Mouse (Mus musculus): ENCODE data around the gene Gm20604.

The Gm20604 gene

GRCm38 (mm10) chr12:102743036-102743588 lies 15.4 kb downstream of the Gm20604 start:
- DNase-seq (ENCODE audit: low spot score): no peak

- DNase-seq (ENCODE audit: low spot score): no peak
Measured at GRCm38 (mm10) chr12:102742056-102742455, 16.4 kb downstream of the Gm20604 start.

GRCm38 (mm10) chr12:102740285-102740684 lies 18.2 kb downstream of the Gm20604 start:
- DNase-seq (ENCODE audit: low spot score): no peak

- DNase-seq (ENCODE audit: low spot score): no peak
Measured at GRCm38 (mm10) chr12:102739096-102739495, 19.4 kb downstream of the Gm20604 start.

GRCm38 (mm10) chr12:102733381-102733780 lies 25.1 kb downstream of the Gm20604 start:
- no peak for DNase-seq (ENCODE audit: low spot score)

GRCm38 (mm10) chr12:102730798-102731619 lies 27.5 kb downstream of the Gm20604 start:
- DNase-seq (ENCODE audit: low spot score): no peak

- no peak for DNase-seq (ENCODE audit: low spot score)
Measured at GRCm38 (mm10) chr12:102729855-102730797, 28.3 kb downstream of the Gm20604 start.

GRCm38 (mm10) chr12:102725761-102726175 lies 32.7 kb downstream of the Gm20604 start:
- DNase-seq (ENCODE audit: low spot score): no peak

- no peak for DNase-seq (ENCODE audit: low spot score)
Measured at GRCm38 (mm10) chr12:102725146-102725545, 33.3 kb downstream of the Gm20604 start.

GRCm38 (mm10) chr12:102723861-102724260 lies 34.6 kb downstream of the Gm20604 start:
- no peak for DNase-seq (ENCODE audit: low spot score)

GRCm38 (mm10) chr12:102722966-102723365 lies 35.5 kb downstream of the Gm20604 start:
- no peak for DNase-seq (ENCODE audit: low spot score)

GRCm38 (mm10) chr12:102722451-102722850 lies 36.0 kb downstream of the Gm20604 start:
- DNase-seq (ENCODE audit: low spot score): no peak

GRCm38 (mm10) chr12:102719552-102720315 lies 38.7 kb downstream of the Gm20604 start:
- no peak for DNase-seq (ENCODE audit: low spot score)

- no peak for DNase-seq (ENCODE audit: low spot score)
Measured at GRCm38 (mm10) chr12:102714654-102715395, 43.6 kb downstream of the Gm20604 start.

GRCm38 (mm10) chr12:102714116-102714515 lies 44.4 kb downstream of the Gm20604 start:
- DNase-seq (ENCODE audit: low spot score): no peak

GRCm38 (mm10) chr12:102713153-102713865 lies 45.2 kb downstream of the Gm20604 start:
- no peak for DNase-seq (ENCODE audit: low spot score)

- no peak for DNase-seq (ENCODE audit: low spot score)
Measured at GRCm38 (mm10) chr12:102710851-102711375, 47.6 kb downstream of the Gm20604 start.

GRCm38 (mm10) chr12:102709896-102710295 lies 48.6 kb downstream of the Gm20604 start:
- no peak for DNase-seq (ENCODE audit: low spot score)

GRCm38 (mm10) chr12:102708220-102708619 lies 50.3 kb downstream of the Gm20604 start:
- DNase-seq (ENCODE audit: low spot score): no peak
